Mouse (Mus musculus): ENCODE results near the gene Lrp6.

GRCm38 (mm10) chr6:134555178-134555577 lies 11.6 kb downstream of the Lrp6 start:
- TF ChIP-seq CTCF (IDR thresholded peaks at IDR 0.05; ENCODE audit: low read depth) (no peak), EP300 (IDR thresholded peaks at IDR 0.05; ENCODE audit: low read depth) (no peak)
